Mouse (Mus musculus) hindlimb bud, embryonic 11.5 days (tissue): ENCODE measurements at regions not wholly inside any gene's neighbourhood (a gene's known extent, or its start where the extent isn't known, plus 50 kb on each side); places are given as distances from the start of the nearest gene placed in this dataset.

Experiments used
- DNase-seq: peaks from one replicate; pipeline ENCODE4 v3.0.0-alpha.2; 2012; ENCODE audit warnings: low read depth, low spot score; ENCODE audit errors: extremely low spot score

GRCm38 (mm10) chr16:29706996-29707395, 127.9 kb downstream of the Opa1 start:
- DNase-seq = no peak

- DNase-seq = no peak
These were observed 128.5 kb downstream of the Opa1 start for GRCm38 (mm10) chr16:29707656-29708055.

GRCm38 (mm10) chr16:29709072-29709471, 129.9 kb downstream of the Opa1 start:
- DNase-seq = no peak

DNA sequence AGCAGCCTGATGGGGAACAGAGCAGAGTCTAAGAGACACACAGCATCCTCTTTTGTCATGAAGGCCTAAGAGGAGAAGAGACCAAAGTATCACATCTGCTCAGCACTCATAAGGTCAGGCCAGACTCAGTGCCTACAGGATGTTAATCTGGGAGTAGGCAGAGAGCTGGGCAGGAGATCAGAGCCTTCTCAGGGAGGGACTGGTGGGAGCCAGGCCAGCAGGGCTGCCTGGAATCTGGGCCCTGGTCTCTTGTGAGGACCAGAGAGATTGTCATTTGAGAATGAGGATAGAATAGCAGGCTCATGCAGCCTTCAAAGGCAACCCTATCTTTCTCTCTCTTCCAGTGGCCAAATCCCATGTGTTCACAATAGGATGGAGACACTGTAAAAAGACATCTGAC, 132.3 kb downstream of the Opa1 start:
- DNase-seq = no peak

- no peak for DNase-seq
These were observed 133.0 kb downstream of the Opa1 start for GRCm38 (mm10) chr16:29711912-29712681.

DNA sequence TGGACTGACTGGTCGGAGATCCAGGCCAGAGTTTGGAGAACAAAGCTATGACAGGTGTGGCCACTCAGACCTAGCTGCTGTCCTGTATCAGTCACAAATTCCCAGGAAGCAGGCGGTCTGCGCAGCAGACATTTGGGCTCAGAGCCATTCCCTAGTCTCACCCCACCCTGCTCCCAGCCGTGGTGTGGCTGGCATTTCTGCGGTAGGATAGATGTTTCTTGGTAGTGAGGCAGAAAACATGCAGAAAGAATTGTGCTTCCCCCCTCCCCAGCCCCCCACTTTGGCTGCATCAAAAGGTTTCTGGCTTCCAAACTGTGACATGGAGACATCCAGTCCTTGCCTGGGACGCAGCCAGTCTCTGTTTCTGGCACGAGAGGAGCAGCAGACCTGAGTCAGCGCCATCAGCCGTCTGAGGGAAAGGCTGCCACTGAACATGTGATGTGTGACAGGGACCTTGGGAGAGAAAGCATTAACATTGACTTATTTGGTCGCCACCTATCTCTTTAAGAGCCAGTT, 135.5 kb downstream of the Opa1 start:
- no peak for DNase-seq

- no peak for DNase-seq
These were observed 139.8 kb downstream of the Opa1 start for GRCm38 (mm10) chr16:29718965-29719364.

GRCm38 (mm10) chr16:29719571-29720451, 140.7 kb downstream of the Opa1 start:
- DNase-seq = no peak

- DNase-seq = no peak
These were observed 146.0 kb downstream of the Opa1 start for GRCm38 (mm10) chr16:29725153-29725552.

GRCm38 (mm10) chr16:29725563-29725962, 146.4 kb downstream of the Opa1 start:
- DNase-seq = no peak

DNA sequence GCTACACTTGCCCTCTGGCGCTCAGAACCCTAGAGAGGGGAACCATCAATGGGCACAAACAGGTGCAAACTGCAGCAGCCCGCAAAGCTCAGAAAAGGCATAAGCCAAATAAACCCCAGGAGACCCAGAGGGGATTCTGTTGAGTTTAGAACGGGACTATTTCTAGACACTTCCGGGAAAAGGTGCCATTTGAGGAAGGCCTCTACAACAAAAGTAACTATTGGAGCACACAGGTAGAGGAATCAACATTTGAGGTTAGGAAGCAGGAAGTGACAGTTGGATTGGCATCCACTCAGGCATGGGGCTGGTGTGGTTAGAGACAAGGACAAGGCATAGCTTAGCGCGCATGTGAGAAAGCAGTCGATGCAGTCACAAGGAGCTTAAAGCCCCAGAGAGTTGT, 148.3 kb downstream of the Opa1 start:
- no peak for DNase-seq

DNA sequence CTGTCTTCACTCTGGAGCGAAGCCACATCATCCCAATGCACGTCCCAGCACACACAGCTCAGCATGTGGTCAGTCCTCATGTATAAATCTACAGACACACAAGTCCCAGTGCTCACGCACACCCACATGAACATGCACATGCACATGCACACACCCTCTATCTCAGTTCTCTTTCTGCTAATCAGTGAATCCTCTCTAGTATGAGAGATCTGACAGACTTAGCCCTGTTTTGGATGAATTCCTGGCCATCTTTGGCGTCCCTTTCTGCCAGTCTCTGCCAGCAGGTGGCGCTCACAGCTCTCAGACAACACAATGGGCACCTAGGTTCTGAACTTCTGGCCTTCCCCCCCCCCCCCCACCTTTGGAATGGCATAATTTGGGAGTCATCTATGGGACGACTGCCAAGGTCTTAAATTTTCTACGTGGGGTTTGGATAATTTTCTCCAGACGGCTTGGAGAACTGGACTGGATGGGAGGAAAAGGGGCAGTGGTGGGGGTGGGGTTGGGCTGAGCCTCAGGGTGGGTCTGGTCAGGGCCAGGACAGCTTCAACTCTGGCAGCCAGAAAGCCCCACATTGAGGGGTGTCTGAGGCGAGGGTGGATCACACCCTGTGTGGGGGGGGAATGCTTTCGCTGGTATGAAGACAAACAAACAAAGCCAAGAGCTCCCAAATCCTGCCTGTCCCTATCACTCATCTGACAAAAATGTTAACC, 149.8 kb downstream of the Opa1 start:
- DNase-seq = no peak

DNA sequence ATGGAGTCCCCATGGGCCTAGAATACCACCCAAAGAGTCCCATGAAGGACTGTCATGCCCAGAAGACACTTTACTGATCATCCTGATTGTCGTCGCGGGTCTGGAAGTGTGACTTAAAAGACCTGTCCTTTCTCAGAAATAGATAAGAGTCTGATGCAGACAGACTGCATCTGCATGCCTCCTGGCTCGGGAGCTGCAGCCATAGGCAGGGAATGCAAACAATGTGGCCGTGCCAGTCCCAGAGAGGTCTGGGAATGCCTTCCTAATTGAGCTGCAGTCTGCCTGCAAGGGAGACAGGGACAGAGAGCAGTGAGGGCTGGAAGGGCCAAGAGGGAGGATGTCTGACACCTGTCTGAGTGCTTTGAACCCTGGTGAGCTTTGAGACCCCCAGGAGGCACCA, 150.9 kb downstream of the Opa1 start:
- no peak for DNase-seq

- DNase-seq = no peak
These were observed 153.8 kb downstream of the Opa1 start for GRCm38 (mm10) chr16:29732889-29733288.

- no peak for DNase-seq
These were observed 154.7 kb downstream of the Opa1 start for GRCm38 (mm10) chr16:29733847-29734246.

DNA sequence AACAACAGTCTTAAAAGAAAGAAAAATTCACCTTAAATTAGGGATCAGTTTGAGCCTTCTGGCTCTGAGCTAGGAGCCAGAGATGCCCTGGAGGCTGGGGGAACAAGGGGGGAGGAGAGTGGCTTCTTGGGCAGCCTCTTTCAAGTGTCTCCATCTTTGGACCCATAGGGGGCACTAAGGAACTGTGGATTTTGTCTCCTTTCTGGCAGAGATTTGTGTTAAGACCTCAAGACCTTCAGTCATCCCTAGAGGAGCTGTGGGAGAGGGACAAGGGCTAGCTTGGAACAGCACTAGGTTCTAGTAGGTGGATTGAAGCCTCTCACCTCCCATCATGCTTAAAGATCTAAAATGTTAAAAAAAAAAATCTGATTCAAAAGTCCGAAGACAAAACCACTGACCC, 155.2 kb downstream of the Opa1 start:
- peak; percentile 93 for DNase-seq

DNA sequence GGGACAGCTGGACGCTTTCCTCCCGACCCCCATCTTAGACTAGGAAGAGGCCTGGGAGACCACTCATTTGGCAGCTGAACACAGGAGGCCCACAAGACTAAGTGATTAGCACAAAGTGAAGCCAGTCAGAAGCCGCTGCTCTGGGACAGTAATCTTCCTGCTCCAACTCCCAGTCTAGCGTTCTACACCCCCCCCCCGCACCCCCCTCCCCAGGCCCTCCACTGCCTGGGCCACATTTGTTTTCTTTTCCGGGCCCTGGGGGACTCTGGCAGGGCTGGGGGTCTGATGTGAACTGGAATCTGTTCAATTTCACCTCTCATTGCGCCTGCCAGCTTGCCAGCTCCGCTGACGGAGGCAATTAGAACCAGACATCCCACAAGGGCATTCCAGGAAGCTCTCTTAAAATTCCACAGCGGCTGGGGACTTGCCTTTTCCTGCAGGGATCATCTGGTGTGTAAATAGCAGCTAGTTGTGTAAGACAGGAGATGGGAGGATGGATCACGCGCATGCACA, 155.7 kb downstream of the Opa1 start:
- DNase-seq = peak; percentile 82

GRCm38 (mm10) chr16:29735371-29736008, 156.4 kb downstream of the Opa1 start:
- DNase-seq = no peak

DNA sequence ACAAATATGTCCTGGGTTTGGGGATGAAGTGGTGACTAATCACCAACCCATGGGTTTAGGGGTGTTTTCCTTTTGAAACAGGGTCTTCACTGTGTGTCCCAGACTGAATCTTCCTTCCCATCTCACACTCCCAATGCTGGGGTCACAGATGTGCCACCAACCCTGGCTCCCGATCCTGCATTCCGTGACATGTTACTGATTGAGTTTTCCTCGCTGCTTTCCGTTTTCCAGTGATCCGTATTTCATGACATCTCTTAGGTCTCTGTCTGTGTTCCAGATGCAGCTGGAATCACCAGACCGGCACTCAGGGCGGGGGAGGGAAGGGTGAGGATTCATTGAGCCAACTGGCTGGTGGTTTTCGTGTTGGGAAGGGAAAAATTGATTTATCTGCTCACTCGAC, 157.1 kb downstream of the Opa1 start:
- no peak for DNase-seq

DNA sequence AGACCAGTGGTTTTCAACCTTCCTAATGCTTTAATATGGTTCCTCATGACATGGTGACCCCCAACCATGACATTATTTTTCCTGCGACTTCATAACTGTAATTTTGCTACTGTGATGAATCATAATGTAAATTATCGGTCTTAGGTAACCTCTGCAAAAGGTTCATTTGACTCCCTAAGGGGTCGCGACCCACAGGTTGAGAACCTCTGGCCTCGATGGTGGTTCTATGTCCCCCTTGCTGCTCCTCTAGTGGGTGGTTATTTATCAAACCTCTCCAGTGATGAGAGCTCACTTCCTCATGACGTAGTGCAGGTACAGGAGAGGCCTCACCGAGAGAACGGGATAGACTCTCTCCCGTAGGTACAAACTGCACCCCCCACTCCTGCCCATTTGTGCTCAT, 158.9 kb downstream of the Opa1 start:
- no peak for DNase-seq
